Mouse (Mus musculus) erythroblast, embryonic 14.5 days (primary cell): ENCODE data around the gene Tmem246.

Experiments used
- GATA1 ChIP-seq: IDR thresholded peaks from 2 replicates; pipeline ENCODE4 v1.6.1; 2012; ENCODE audit warnings: low read length, inconsistent platforms, mixed read lengths
- TAL1 ChIP-seq: IDR thresholded peaks from 3 replicates; pipeline ENCODE4 v1.6.1; 2012; ENCODE audit warnings: low read length, inconsistent platforms, mixed read lengths

DNA sequence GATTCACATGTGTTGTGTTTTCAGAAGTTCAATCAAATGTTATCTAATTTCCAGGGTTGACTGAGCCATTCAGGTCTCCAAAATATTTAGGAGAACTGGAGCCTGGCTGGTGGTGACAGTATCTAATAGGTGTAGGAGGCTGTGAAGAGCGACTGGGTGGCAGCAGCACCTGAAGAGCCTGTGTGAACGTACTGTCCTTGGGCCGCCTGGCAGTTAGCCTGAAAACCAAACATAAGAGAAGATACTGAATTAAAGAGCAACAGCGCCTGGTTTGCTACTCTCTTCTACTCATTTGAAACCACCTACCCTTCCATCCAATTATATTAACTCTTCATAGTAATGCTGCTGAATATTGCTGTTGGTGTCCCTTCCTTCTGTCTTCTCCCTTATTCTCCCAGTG lies 61.0 kb downstream of the Tmem246 start:
- TF ChIP-seq GATA1, result no peak
- TF ChIP-seq TAL1, result no peak
